Mouse (Mus musculus) heart, embryonic 15.5 days (tissue): ENCODE measurements around the gene Rrp7a. TPM values are rescaled to one million over a fixed set of nuclear protein-coding genes. Genes with fewer than 3 reads are reported as not detected.

ENCODE experiments used
- polyA plus RNA-seq: library from polyadenylated mRNA; unstranded; fragments of >200 nt; fragmentation: Nextera tagmentation; extraction: Ambion mirVana; gene quantifications from 2 replicates; pipeline ENCODE4 v1.2.1, GENCODE M21; 2015

Rrp7a gene
- polyA plus RNA-seq, 1 experiment from 2014 or later, result 35.0 TPM

Other genes with a start within 250 kb of the Rrp7a start
- gene Tcf20, start 134.9 kb downstream of the Rrp7a start, polyA plus RNA-seq, result 4.2 and 5.2 TPM in 2 replicates
- 1.8 and 3.9 TPM in 2 replicates for gene Nfam1, start 89.5 kb downstream of the Rrp7a start, polyA plus RNA-seq
- gene Serhl, start 33.3 kb downstream of the Rrp7a start, polyA plus RNA-seq, result 61.5 and 66.3 TPM in 2 replicates
- 59.0 and 83.2 TPM in 2 replicates for gene Poldip3, start 26.6 kb upstream of the Rrp7a start, polyA plus RNA-seq
- gene Cyb5r3, start 49.8 kb upstream of the Rrp7a start, polyA plus RNA-seq, result 114 and 155 TPM in 2 replicates
- 1.3 and 1.6 TPM in 2 replicates for gene A4galt, start 129.0 kb upstream of the Rrp7a start, polyA plus RNA-seq
- gene Arfgap3, start 227.4 kb upstream of the Rrp7a start, polyA plus RNA-seq, result 37.7 and 40.1 TPM in 2 replicates